Mouse (Mus musculus) limb, embryonic 11.5 days (tissue): ENCODE measurements around the gene Tacr1. TPM values are rescaled to one million over a fixed set of nuclear protein-coding genes. Genes with fewer than 3 reads are reported as not detected.

Experiments used
- ATAC-seq: fragments of 200-750 bp; cut with Nextera tagmentation; 2 replicates; pipeline ENCODE4 v1.8.0; 2017; ENCODE audit warnings: low read depth; ENCODE audit not compliant: insufficient number of reproducible peaks, low FRiP score, low TSS enrichment
- DNase-seq: peaks from one replicate; pipeline ENCODE4 v3.0.0-alpha.2; 2015; ENCODE audit warnings: low spot score
- H3K27ac ChIP-seq: fragments of 300-500 bp; sonication (generic); replicated peaks from 2 replicates; pipeline ENCODE4 v1.5.1; 2014; ENCODE audit warnings: low read depth, mild to moderate bottlenecking, low read length
- H3K27me3 ChIP-seq: fragments of 300-500 bp; sonication (generic); 2 replicates; pipeline ENCODE4 v1.6.1; 2014; ENCODE audit warnings: mild to moderate bottlenecking, low read length, mixed read lengths; ENCODE audit not compliant: control insufficient read depth, insufficient read depth
- H3K36me3 ChIP-seq: fragments of 300-500 bp; sonication (generic); 2 replicates; pipeline ENCODE4 v1.6.1; 2014; ENCODE audit warnings: mild to moderate bottlenecking, low read length, moderate library complexity, mixed read lengths; ENCODE audit not compliant: control insufficient read depth, insufficient read depth
- H3K4me1 ChIP-seq: fragments of 300-500 bp; sonication (generic); 2 replicates; pipeline ENCODE4 v1.6.1; 2014; ENCODE audit warnings: low read length, mixed read lengths; ENCODE audit not compliant: control insufficient read depth, insufficient read depth
- H3K4me2 ChIP-seq: fragments of 300-500 bp; sonication (generic); 2 replicates; pipeline ENCODE4 v1.6.1; 2014; ENCODE audit warnings: low read depth, mild to moderate bottlenecking, moderate library complexity; ENCODE audit not compliant: severe bottlenecking
- H3K4me3 ChIP-seq: fragments of 300-500 bp; sonication (generic); 2 replicates; pipeline ENCODE4 v1.5.1; 2014; ENCODE audit warnings: low read depth, low read length
- H3K9ac ChIP-seq: fragments of 300-500 bp; sonication (generic); 2 replicates; pipeline ENCODE4 v1.6.1; 2014; ENCODE audit warnings: mild to moderate bottlenecking, low read length
- H3K9me3 ChIP-seq: fragments of 300-500 bp; sonication (generic); 2 replicates; pipeline ENCODE4 v1.6.1; 2016; ENCODE audit warnings: low read length; ENCODE audit not compliant: control insufficient read depth
- WGBS: fragments of 180-500 bp; shearing (Covaris S2); extraction: QIAGEN DNeasy Blood & Tissue Kit; methylation state at CpG from one replicate; pipeline ENCODE4 v1.1.7; 2014; 5-methylcytosine and 5-hydroxymethylcytosine counted together
- polyA plus RNA-seq: library from polyadenylated mRNA; unstranded; fragments of >200 nt; fragmentation: Nextera tagmentation; extraction: Ambion mirVana; gene quantifications from 2 replicates; pipeline ENCODE4 v1.2.1, GENCODE M21; 2014

The Tacr1 gene
- polyA plus RNA-seq, 1 experiment from 2014 or later: 0.08 TPM

DNA sequence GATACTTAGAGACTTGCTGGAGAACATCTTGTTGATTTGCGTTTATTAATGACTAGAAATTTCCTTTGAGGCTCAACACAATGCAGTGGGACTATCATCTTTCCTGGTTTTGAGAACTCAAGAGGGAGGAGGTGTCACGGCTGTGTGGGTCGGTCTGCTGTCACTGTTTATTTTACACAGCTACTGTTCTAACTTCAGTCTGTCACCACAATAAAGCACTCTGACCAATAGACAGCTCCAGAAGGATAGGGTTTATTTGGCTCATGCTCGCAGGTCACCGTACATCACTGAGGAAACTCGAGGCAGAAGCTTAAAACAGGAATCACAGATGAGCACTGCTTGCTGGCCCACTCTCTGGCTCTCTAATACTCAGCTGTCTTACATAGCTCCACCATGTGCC lies 92.3 kb downstream of the Tacr1 start:
- no peak overlapping the region for H3K9ac ChIP-seq
- no peaks in the 10 kb centered on the region for H3K36me3 ChIP-seq
- H3K27me3 ChIP-seq: no peaks in the 10 kb centered on the region
- no peak for DNase-seq
- no peaks in the 10 kb centered on the region for H3K4me1 ChIP-seq
- H3K9me3 ChIP-seq: no peaks in the 10 kb centered on the region
- no peak overlapping the region for H3K4me3 ChIP-seq
- H3K27ac ChIP-seq: no peak overlapping the region
- ATAC-seq: no peak
- no peak overlapping the region for H3K4me2 ChIP-seq
- WGBS: 73% methylated on average over 6 of the region's 6 CpGs

DNA sequence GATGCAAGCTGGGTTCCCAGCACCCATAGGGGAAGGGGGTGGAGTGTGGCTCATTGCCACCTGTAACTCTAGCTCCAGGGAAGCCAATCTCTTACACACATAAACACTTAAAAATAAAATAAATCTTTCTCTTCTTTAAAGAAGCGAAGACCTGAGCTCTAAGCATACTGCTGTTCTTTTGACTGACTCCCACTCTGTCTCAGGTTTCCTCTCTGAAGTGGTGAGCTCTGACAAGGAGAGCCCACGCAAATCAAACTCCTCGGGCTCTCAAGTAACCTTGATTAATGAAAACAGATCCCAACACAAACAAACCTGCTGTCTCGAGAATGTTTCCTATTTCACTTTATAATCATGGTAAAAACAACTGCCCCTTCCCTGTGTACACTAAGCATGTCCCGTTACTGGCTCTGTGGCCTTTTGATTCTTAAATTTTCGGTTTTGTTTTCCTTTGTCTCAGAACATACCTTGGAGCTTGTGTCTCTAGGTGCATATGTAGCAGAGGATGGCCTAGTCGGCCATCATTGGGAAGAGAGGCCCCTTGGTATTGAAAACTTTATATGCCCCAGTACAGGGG lies 108.8 kb downstream of the Tacr1 start:
- Histone ChIP-seq H3K4me3 (no peak overlapping the region), H3K4me1 (no peaks in the 10 kb centered on the region), H3K27me3 (no peaks in the 10 kb centered on the region), H3K27ac (no peak overlapping the region), H3K36me3 (no peaks in the 10 kb centered on the region), H3K9me3 (no peaks in the 10 kb centered on the region), H3K4me2 (no peak overlapping the region), H3K9ac (no peak overlapping the region)
- DNase-seq: no peak
- 67% methylated on average over 7 of the region's 7 CpGs for WGBS
- no peak for ATAC-seq

DNA sequence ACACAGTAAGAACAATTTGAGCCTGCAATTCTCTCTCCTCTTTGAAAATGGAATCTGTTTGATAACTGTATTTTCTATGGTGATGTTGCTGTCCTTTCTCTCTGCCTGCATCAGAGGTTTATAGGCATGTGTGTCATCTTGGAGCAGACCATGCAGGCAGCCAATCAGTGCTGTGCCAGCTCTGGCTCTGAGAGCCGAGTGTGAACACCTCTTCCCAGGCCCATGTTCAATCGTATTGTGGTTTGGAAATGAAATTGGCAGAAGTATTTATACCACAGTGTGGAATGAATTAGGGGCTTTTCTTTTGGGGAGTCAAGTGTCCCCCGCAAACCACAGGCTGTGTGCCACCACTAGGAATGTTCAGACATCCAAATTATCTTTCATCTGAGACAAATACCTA lies 117.5 kb downstream of the Tacr1 start:
- WGBS: 82% methylated on average over 3 of the region's 3 CpGs
- Histone ChIP-seq H3K9ac (no peak overlapping the region), H3K27me3 (no peaks in the 10 kb centered on the region), H3K4me3 (no peak overlapping the region), H3K4me1 (no peaks in the 10 kb centered on the region), H3K36me3 (no peaks in the 10 kb centered on the region), H3K27ac (no peak overlapping the region), H3K4me2 (no peak overlapping the region), H3K9me3 (no peaks in the 10 kb centered on the region)
- DNase-seq: no peak
- ATAC-seq: no peak

DNA sequence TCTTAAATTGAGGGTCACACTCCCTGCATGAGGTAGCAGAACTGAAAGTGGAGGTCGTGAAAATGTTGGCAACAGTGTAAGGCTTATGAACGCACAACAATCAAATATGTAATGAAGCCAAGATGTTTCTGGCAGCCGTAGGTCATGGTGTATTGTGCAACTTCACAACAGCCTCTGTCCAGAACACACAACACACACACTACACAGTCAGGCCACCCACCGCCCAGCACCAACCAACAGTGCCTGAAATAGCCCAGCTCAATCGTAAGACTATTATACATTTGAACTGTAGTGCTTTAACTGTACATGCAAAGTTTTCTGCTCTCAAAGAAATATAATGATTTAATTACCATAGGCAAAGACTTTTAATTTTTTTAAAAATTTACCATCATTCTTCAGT lies 120.4 kb downstream of the Tacr1 start:
- Histone ChIP-seq H3K4me2 (no peak overlapping the region), H3K27ac (no peak overlapping the region), H3K9me3 (no peaks in the 10 kb centered on the region), H3K36me3 (no peaks in the 10 kb centered on the region), H3K9ac (no peak overlapping the region), H3K4me1 (0 out of 2 replicates have a peak, but pooled peaks cover 2% of the 10 kb centered on the region), H3K27me3 (no peaks in the 10 kb centered on the region), H3K4me3 (no peak overlapping the region)
- 86% methylated on average over 5 of the region's 5 CpGs for WGBS
- no peak for DNase-seq
- ATAC-seq: no peak

DNA sequence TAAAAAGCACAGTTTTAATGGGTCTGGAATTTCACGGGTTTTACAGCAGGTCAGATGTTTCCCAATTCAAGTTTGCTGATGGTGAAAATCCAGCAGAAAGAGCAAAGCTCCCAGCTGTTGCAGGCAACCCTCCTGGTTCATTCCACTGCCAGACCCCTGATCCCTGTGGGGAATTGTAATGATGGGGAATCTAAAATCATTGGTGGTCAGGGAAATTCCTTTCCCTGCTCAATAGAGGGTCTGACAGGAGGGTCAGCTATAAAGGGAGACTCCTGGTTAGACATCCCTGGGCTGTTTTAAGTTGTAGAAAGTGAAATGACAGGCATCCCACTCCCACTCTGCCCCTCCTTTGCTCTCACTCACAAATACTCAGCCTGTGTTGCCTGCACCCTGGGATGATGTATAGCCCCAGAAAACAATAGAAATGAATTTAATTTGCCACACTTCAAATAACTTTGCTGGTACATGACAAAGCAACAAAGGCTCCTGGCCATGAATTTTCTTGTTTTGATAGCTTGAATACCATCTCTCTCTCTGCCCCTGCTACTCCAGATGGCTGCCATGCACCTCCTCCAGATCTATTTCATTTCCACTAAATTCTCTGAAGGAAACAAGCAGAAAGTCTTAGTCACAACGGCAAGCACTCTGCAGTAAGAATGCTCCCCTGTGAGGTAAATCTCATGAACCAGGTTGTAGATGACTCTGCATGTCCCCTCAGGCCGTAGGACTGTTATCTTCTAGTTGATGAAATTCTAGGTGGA lies 123.2 kb downstream of the Tacr1 start:
- Histone ChIP-seq H3K9ac (no peak overlapping the region), H3K9me3 (no peaks in the 10 kb centered on the region), H3K4me2 (no peak overlapping the region), H3K27me3 (no peaks in the 10 kb centered on the region), H3K4me1 (0 out of 2 replicates have a peak, but pooled peaks cover 2% of the 10 kb centered on the region), H3K36me3 (no peaks in the 10 kb centered on the region), H3K27ac (no peak overlapping the region), H3K4me3 (no peak overlapping the region)
- DNase-seq (no peak), ATAC-seq (no peak)
- WGBS: 44% methylated on average over 3 of the region's 3 CpGs

DNA sequence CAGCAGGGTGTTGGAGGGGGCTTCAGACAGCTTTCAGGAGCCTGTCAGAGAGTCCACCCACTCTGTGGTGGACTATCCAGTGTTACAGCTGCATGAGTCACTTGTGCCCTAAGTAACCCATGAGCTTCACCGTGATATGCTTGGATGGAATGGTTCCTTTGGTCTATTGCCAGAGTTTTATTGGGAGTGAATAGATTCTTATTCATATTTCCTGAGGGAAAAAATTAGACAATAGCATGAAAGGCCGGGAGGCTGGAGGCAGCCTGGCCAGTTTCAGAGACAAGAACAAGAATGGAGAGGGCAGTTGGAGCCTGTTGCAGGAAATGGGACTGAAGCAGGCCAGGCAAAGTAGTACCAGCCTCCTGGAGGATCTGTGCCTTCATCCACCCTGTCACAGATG lies 126.5 kb downstream of the Tacr1 start:
- no peak overlapping the region for H3K4me3 ChIP-seq
- no peak overlapping the region for H3K27ac ChIP-seq
- H3K27me3 ChIP-seq: no peaks in the 10 kb centered on the region
- ATAC-seq (no peak), DNase-seq (no peak)
- 0 out of 2 replicates have a peak, but pooled peaks cover 2% of the 10 kb centered on the region for H3K4me1 ChIP-seq
- no peaks in the 10 kb centered on the region for H3K9me3 ChIP-seq
- no peak overlapping the region for H3K4me2 ChIP-seq
- H3K9ac ChIP-seq: no peak overlapping the region
- H3K36me3 ChIP-seq: no peaks in the 10 kb centered on the region
- WGBS: 82% methylated on average over 2 of the region's 2 CpGs

DNA sequence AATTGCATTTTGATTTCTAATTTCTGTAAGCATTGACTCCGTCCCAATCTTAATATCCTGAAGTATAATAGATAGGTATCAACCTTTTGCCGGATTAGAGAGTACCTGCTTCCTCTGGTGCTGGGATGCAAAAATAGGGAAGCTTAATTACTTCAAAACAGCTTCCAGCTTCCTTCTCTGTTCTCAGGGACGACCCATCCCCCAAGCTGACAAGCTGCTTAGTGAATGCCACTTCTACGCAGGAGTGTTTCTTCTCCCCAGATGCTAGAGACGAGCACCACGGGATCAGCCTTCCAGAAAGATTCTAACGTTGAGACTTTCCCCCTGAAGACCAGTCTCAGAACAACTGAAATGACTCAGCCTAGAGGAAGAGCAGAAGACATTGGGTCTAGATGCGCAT lies 134.5 kb downstream of the Tacr1 start:
- Histone ChIP-seq H3K27me3 (no peaks in the 10 kb centered on the region), H3K9ac (no peak overlapping the region), H3K4me3 (no peak overlapping the region), H3K9me3 (no peaks in the 10 kb centered on the region), H3K4me1 (no peaks in the 10 kb centered on the region), H3K4me2 (no peak overlapping the region), H3K36me3 (no peaks in the 10 kb centered on the region), H3K27ac (no peak overlapping the region)
- 52% methylated on average over 8 of the region's 8 CpGs for WGBS
- ATAC-seq (no peak), DNase-seq (no peak)

DNA sequence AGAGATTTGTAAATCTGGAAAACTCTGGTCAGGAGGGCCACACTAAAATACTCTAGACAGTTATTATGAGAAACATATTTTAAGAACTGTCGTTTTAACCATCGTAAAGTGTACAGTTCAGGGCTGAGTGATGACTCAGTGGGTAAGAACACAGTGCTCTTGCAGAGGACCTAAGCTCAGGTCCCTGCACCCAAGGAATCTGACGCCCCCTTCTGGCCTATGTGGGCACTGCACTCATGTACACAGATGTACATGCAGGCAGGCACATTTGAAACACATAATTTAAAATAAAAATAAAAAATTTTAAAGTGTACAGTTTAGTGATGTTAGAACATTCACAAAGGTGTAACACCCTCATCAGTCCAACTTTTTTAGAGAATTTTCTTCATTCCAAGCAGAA lies 147.1 kb downstream of the Tacr1 start:
- Histone ChIP-seq H3K27me3 (no peaks in the 10 kb centered on the region), H3K4me1 (no peaks in the 10 kb centered on the region), H3K9me3 (peaks cover 6% of the 10 kb centered on the region; the same call in 1 of the 2 replicates), H3K4me2 (no peak overlapping the region), H3K9ac (no peak overlapping the region), H3K36me3 (no peaks in the 10 kb centered on the region), H3K4me3 (no peak overlapping the region), H3K27ac (no peak overlapping the region)
- DNase-seq: no peak
- no peak for ATAC-seq
- WGBS: 67% methylated on average over 3 of the region's 3 CpGs
